Mouse (Mus musculus): ENCODE results near the gene Vps25. TPM values are rescaled to one million over a fixed set of nuclear protein-coding genes. Genes with fewer than 3 reads are reported as not detected.

Vps25 gene
- 105 and 135 TPM in 2 replicates for total RNA-seq (2012; rRNA removed)

DNA sequence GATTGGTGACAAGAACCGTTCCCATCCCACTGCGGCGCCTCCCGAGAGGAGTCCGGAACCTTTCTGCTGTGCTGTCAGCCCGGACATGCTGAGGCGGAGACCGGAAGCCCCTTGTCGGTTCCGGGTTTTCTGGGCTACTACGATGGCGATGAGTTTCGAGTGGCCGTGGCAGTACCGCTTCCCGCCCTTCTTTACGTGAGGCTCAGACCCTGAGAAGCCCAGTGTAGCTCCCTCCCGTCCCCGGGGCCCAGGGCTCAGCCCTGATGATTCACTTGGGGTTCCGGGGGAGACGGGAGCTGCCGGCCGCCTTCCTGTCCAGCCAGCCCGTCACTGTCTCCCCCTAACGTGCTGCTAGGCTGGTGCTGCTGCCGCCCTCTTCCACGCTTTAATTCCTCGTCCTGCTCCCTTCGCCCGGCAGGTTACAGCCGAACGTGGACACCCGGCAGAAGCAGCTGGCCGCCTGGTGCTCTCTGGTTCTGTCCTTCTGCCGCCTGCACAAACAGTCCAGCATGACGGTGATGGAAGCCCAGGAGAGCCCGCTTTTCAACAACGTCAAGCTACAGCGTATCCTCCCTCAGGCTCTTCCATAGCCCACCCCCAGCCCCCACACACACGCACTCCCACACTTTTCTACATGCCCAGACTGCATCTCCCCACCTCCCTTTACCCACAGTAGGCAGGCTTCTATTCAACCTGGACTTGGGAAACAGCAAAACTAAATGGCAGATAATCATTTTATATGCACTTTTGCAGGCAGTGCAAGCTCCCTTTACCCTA, at the start of gene Vps25:
Vps25 (plus strand) TSS at position 95 of the 777 bp plus-strand sequence.
- peak within 1 kb of the TSS; percentile 80 to 92 for H3K4me3 ChIP-seq (ENCODE audit: insufficient read depth in 1 of 2, low read depth in 1 of 2, low read length in 2 of 2, poor library complexity in 1 of 2, severe bottlenecking in 1 of 2)
- H3K27ac ChIP-seq (ENCODE audit: insufficient read depth, low read depth, low read length, poor library complexity, severe bottlenecking): no peak within 1 kb of the TSS
- in situ Hi-C loops (cut with MboI; ENCODE audit: low sequenced_read_pairs in 2 of 2, unreplicated experiment in 2 of 2): no loop called here
- peaks cover 2% of the 10 kb centered on the region; the same call in 1 of the 2 replicates for H3K36me3 ChIP-seq (ENCODE audit: control insufficient read depth, insufficient read depth, low read length, poor library complexity, severe bottlenecking)
- no peaks in the 10 kb centered on the region for H3K4me1 ChIP-seq (ENCODE audit: control insufficient read depth in 2 of 2, insufficient read depth in 2 of 2, low read length in 2 of 2, poor library complexity in 1 of 2)
- no peaks in the 10 kb centered on the region for H3K9me3 ChIP-seq (ENCODE audit: control insufficient read depth, insufficient read depth, low read depth, low read length)
- peak within 1 kb of the TSS; percentile 88 for H3K9ac ChIP-seq (ENCODE audit: insufficient read depth, low read depth, low read length, poor library complexity, severe bottlenecking)
- TF ChIP-seq HCFC1 (IDR thresholded peaks at IDR 0.05; ENCODE audit: borderline replicate concordance, insufficient read depth, low read length) (peak; percentile 85), MAFK (IDR thresholded peaks at IDR 0.05; ENCODE audit: insufficient read depth, low read depth, low read length) (no peak)
- DNase-seq (ENCODE audit: low read depth, low spot score): peak; percentile 62

DNA sequence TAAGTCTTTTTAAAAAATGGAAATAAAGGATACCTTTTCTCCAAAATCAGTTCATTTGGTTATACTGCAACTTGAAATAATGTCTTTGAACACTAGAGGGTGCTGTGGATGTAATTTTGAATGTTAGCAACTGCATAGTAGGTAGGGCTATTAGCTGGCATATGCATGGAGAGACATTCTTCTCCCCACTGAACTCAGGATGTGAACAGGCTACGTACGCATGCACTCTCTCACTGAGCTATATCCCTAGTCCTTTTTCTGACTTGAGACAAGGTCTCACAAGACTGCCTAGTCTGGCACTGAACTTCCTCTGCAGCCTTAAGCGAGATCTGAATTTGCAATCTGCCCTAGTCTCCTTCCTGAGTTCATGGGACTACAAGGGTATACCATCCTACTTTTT, 41.5 kb upstream of the Vps25 start:
- peak; percentile 70 for DNase-seq (ENCODE audit: low read depth, low spot score)
- Histone ChIP-seq H3K9ac (ENCODE audit: insufficient read depth, low read depth, low read length, poor library complexity, severe bottlenecking) (no peak overlapping the region), H3K4me1 (ENCODE audit: control insufficient read depth in 2 of 2, insufficient read depth in 2 of 2, low read length in 2 of 2, poor library complexity in 1 of 2) (no peaks in the 10 kb centered on the region), H3K4me3 (ENCODE audit: insufficient read depth in 1 of 2, low read depth in 1 of 2, low read length in 2 of 2, poor library complexity in 1 of 2, severe bottlenecking in 1 of 2) (no peak overlapping the region), H3K9me3 (ENCODE audit: control insufficient read depth, insufficient read depth, low read depth, low read length) (no peaks in the 10 kb centered on the region), H3K36me3 (ENCODE audit: control insufficient read depth, insufficient read depth, low read length, poor library complexity, severe bottlenecking) (peaks cover 18% of the 10 kb centered on the region; the same call in 1 of the 2 replicates), H3K27ac (ENCODE audit: insufficient read depth, low read depth, low read length, poor library complexity, severe bottlenecking) (no peak overlapping the region)
- TF ChIP-seq ZNF384 (IDR thresholded peaks at IDR 0.05; ENCODE audit: low read depth, low read length): no peak
- no peak for TF ChIP-seq CHD2 (IDR thresholded peaks at IDR 0.05; ENCODE audit: low read depth, low read length)
- no peak; the same call in 1 of the 2 replicates for TF ChIP-seq ZC3H11A (IDR thresholded peaks at IDR 0.05; ENCODE audit: borderline replicate concordance, low read depth, low read length)
- TF ChIP-seq MAFK (IDR thresholded peaks at IDR 0.05; ENCODE audit: insufficient read depth, low read depth, low read length): no peak
- no peak for TF ChIP-seq HCFC1 (IDR thresholded peaks at IDR 0.05; ENCODE audit: borderline replicate concordance, insufficient read depth, low read length)
- in situ Hi-C loops (cut with MboI; ENCODE audit: low sequenced_read_pairs in 2 of 2, unreplicated experiment in 2 of 2): no loop called here

DNA sequence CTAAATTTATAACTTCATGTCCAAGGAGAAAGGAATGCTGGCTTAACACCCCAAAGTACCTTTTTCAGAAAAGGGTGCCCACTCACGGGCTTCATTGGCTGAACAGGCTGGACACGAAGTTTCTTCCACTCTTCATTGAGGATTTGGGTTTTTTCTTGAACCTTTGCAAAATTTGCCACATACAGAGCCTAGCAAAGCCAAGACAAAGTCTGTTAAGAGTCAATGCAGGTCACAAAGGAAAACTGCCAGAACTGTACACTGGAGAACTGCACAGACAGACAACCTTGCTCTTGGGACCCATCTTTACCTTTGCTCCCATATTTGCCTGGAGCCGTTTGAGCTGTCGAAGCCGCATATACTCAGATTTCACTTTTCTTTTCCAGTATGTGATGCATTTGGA, 36.6 kb upstream of the Vps25 start:
- Histone ChIP-seq H3K36me3 (ENCODE audit: control insufficient read depth, insufficient read depth, low read length, poor library complexity, severe bottlenecking) (peaks cover 6% of the 10 kb centered on the region), H3K9me3 (ENCODE audit: control insufficient read depth, insufficient read depth, low read depth, low read length) (no peaks in the 10 kb centered on the region), H3K9ac (ENCODE audit: insufficient read depth, low read depth, low read length, poor library complexity, severe bottlenecking) (no peak overlapping the region), H3K4me3 (ENCODE audit: insufficient read depth in 1 of 2, low read depth in 1 of 2, low read length in 2 of 2, poor library complexity in 1 of 2, severe bottlenecking in 1 of 2) (no peak overlapping the region), H3K4me1 (ENCODE audit: control insufficient read depth in 2 of 2, insufficient read depth in 2 of 2, low read length in 2 of 2, poor library complexity in 1 of 2) (no peaks in the 10 kb centered on the region), H3K27ac (ENCODE audit: insufficient read depth, low read depth, low read length, poor library complexity, severe bottlenecking) (no peak overlapping the region)
- no peak for DNase-seq (ENCODE audit: low read depth, low spot score)
- in situ Hi-C loops (cut with MboI; ENCODE audit: low sequenced_read_pairs in 2 of 2, unreplicated experiment in 2 of 2): no loop called here
- no peak for TF ChIP-seq CHD2 (IDR thresholded peaks at IDR 0.05; ENCODE audit: low read depth, low read length)
- no peak for TF ChIP-seq MAFK (IDR thresholded peaks at IDR 0.05; ENCODE audit: insufficient read depth, low read depth, low read length)
- TF ChIP-seq ZNF384 (IDR thresholded peaks at IDR 0.05; ENCODE audit: low read depth, low read length): no peak
- TF ChIP-seq ZC3H11A (IDR thresholded peaks at IDR 0.05; ENCODE audit: borderline replicate concordance, low read depth, low read length): no peak
- no peak for TF ChIP-seq HCFC1 (IDR thresholded peaks at IDR 0.05; ENCODE audit: borderline replicate concordance, insufficient read depth, low read length)

DNA sequence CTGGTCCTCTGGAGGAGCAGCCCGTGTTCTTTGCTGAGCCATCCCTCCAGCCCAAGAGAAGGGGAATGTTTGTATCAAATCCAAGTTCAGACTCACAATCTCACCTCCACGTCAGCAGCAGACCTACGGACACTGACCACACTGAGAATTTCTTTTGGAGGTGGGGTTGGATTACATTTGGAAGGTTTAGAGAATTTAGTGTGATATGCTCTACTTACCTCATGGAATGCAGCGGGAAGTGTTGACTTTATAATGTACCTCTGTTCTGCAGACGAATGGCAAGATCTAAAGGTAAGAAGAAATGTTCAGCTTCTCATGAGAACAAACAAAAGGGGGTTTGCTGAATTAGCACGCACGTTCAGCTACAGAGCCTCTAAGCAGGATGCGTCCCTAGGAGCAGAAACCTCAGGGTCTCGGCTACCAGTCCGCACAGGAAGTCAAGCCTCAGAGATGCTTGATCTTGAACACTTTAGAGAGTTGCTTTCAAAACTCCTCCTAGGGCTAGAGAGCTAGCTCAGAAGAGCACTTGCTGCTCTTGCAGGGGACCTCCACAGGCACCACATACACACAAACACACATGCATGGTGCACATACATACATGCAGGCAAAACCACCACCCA, 35.0 kb upstream of the Vps25 start:
- Histone ChIP-seq H3K36me3 (ENCODE audit: control insufficient read depth, insufficient read depth, low read length, poor library complexity, severe bottlenecking) (peaks cover 6% of the 10 kb centered on the region), H3K4me1 (ENCODE audit: control insufficient read depth in 2 of 2, insufficient read depth in 2 of 2, low read length in 2 of 2, poor library complexity in 1 of 2) (no peaks in the 10 kb centered on the region), H3K9me3 (ENCODE audit: control insufficient read depth, insufficient read depth, low read depth, low read length) (no peaks in the 10 kb centered on the region), H3K9ac (ENCODE audit: insufficient read depth, low read depth, low read length, poor library complexity, severe bottlenecking) (no peak overlapping the region), H3K27ac (ENCODE audit: insufficient read depth, low read depth, low read length, poor library complexity, severe bottlenecking) (no peak overlapping the region), H3K4me3 (ENCODE audit: insufficient read depth in 1 of 2, low read depth in 1 of 2, low read length in 2 of 2, poor library complexity in 1 of 2, severe bottlenecking in 1 of 2) (no peak overlapping the region)
- no peak for TF ChIP-seq HCFC1 (IDR thresholded peaks at IDR 0.05; ENCODE audit: borderline replicate concordance, insufficient read depth, low read length)
- TF ChIP-seq CHD2 (IDR thresholded peaks at IDR 0.05; ENCODE audit: low read depth, low read length): no peak
- TF ChIP-seq ZC3H11A (IDR thresholded peaks at IDR 0.05; ENCODE audit: borderline replicate concordance, low read depth, low read length): no peak
- TF ChIP-seq ZNF384 (IDR thresholded peaks at IDR 0.05; ENCODE audit: low read depth, low read length): no peak
- TF ChIP-seq MAFK (IDR thresholded peaks at IDR 0.05; ENCODE audit: insufficient read depth, low read depth, low read length): no peak
- in situ Hi-C loops (cut with MboI; ENCODE audit: low sequenced_read_pairs in 2 of 2, unreplicated experiment in 2 of 2): no loop called here
- no peak for DNase-seq (ENCODE audit: low read depth, low spot score)

Data from ES-E14 (cell line).